Mouse (Mus musculus): ENCODE measurements around the gene Apol7e. TPM values are rescaled to one million over a fixed set of nuclear protein-coding genes. Genes with fewer than 3 reads are reported as not detected.
A peak's percentile ranks its signal among the peaks of the same experiment; 100 is the strongest.
"Not testable (repeated sequence)": the region's sequence is repeated elsewhere in the genome, so short reads cannot be mapped to it uniquely, and the experiment has no call there.

Gene Apol7e
- polyA plus RNA-seq, 1 experiment, result 0.04 TPM

DNA sequence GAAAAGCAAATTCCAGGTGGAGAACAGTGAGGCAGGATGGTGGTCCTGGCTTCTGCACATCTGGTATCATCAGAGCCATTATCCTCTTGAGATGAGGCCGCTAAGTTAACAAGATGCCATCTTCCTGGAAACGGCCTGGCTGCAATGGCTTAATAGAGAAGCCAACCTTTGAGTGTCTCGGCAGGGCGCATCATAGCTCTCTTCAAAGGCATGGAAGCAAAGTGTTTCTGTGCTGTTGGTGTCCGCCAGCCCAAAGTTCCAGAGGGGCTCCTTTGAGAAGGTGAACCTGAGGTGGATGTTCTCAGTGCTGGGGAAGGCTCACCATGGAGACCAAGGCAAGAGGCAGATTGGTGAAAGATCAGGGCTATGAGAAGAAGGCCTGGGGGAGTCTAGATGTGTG lies 32.9 kb downstream of the Apol7e start:
- no peak for TF ChIP-seq POLR2A (IDR thresholded peaks at IDR 0.05; ENCODE audit: borderline replicate concordance, extremely low read depth, insufficient read depth, insufficient read length, poor library complexity, severe bottlenecking)
- no peak for TF ChIP-seq CTCF (IDR thresholded peaks at IDR 0.05; ENCODE audit: borderline replicate concordance, extremely low read depth, insufficient read depth, insufficient read length)
- DNase-seq (ENCODE audit: low read depth), result no peak

DNA sequence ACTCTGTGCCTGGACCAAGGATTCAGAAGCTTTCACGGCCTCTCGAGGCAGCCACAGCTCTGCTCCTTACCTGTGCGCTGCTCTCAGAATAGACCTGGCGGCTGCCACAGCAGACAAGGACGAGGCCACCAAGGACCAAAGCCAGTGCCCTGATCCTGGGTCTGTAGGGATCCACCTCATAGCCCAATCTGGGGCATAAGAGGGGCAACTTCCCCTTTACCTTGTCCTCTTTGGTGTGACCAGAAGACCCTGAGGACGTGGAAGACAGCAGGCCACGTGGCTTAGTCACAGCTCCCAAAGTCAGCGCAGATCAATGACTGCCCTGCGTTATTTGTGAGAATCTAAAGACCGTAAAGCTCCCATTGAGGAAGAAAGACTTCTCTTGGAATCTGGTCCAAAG lies 34.2 kb downstream of the Apol7e start:
- not testable (repeated sequence) for DNase-seq (ENCODE audit: low read depth)

DNA sequence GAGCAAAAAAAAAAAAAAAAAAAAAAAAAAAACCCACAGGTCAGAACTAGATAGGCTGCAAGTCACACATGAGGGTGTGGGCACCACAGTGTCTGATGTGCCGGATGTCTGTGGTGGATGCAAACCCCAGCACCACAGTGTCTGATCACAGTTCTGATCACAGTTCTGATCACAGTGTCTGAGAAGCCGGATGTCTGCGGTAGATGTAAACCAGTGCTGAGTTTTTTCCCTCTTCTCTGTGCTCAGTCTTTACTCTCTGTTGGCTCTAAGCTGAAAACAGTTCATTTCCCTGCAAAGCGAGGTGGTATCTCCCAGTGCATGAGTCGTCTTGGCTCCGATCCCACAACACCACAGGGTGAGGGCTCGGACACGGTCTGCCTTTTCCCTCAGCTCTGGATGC lies 34.7 kb downstream of the Apol7e start:
- peak; percentile 8 for DNase-seq (ENCODE audit: low read depth)

DNA sequence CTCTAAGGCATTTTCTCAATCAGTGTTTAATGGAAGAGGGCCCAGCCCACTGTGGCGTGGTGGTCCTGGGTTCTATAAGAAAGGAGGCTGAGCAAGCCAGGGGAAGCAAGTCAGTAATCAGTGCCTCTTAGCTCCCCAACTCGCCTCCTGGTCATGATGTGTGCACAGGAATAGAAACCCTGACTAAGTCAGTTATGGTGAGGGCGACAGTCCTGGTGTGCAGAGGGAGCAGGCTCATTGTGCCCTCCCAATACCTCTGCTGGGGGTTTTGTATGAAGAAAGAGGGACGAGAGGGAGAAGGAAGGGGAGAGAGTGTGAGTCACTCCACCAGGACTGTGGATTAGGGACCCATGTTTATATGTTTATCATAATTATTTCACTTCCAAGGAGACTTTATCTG lies 35.2 kb downstream of the Apol7e start:
- not testable (repeated sequence) for DNase-seq (ENCODE audit: low read depth)

DNA sequence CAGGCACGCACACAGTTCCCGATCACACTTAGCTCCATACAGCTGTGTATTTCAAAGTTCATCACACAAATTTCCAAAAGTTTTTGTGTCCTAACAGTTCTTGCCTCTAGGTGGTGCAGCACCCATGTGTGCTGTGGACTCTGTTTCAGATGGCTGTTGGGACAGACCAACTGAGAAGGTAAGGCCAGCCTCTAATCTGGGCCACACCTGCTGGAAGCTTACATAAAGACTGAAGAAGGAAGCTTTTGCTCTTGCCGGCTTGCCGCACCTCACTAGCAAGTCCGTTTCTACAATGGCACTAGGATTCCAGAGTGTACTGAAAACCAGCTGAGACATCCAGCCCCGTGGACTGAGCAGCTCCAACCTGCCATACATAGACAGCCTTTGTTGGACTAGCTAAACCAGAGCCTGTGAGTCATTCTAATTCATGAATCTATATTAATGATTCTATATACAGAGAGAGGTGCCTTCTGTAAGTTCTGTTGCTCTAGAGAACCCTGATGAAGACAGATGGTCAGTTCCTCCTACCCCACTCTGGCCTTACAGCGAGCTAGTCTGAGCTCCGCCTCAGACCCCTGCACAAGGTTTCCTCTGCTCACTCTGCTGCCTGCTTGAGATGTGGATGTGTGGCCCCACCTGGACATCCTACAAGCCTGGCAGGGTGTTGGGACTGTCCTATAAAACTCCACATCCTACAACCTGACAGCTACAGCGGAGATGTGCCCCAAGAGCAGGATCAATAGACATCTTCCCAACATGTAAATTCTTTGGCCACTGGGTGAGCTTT lies 42.0 kb downstream of the Apol7e start:
- TF ChIP-seq CTCF (IDR thresholded peaks at IDR 0.05; ENCODE audit: borderline replicate concordance, extremely low read depth, insufficient read depth, insufficient read length) (peak; percentile 17; the same call in 1 of the 2 replicates), POLR2A (IDR thresholded peaks at IDR 0.05; ENCODE audit: borderline replicate concordance, extremely low read depth, insufficient read depth, insufficient read length, poor library complexity, severe bottlenecking) (no peak)
- DNase-seq (ENCODE audit: low read depth), result no peak

DNA sequence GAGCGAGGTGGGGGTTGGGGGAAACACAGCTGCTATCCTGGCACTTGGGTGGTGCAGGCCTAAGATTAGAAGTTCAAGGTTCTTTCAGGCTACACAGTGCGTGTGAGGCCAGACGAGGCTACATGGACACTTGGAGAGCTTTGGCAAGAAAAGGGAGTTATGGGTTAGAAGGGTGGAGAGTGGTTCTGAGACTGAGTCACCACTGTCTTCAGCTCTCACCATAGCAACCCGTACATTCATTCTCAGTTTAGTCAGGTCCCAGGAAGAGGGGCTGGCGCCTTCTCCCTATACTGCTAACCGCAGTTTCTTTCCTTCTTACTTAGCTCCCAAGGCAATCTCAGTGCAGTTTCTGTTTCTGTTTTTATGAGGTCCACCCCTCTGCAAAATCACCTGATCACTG lies 42.9 kb downstream of the Apol7e start:
- not testable (repeated sequence) for DNase-seq (ENCODE audit: low read depth)

DNA sequence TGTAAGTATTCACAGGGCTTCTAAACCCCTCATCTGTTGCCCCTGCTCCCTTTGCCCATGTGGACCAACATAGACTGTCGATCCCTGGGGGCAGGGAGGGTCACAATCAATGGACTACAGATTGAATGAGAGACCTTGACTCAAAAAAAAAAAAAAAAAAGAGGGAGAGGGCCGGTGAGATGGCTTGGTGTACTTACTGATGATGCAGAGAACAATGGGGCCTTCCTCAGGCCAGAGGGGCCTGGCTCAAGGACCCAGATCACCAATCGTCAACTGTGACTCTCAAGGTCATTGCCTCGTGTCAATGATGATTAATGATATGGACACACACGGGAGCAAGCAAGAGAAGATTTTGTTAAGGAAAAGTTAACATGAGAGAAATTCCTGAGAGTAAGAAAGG lies 46.0 kb downstream of the Apol7e start:
- no peak for TF ChIP-seq CTCF (IDR thresholded peaks at IDR 0.05; ENCODE audit: borderline replicate concordance, extremely low read depth, insufficient read depth, insufficient read length)
- no peak for TF ChIP-seq POLR2A (IDR thresholded peaks at IDR 0.05; ENCODE audit: borderline replicate concordance, extremely low read depth, insufficient read depth, insufficient read length, poor library complexity, severe bottlenecking)
- no peak for DNase-seq (ENCODE audit: low read depth)

DNA sequence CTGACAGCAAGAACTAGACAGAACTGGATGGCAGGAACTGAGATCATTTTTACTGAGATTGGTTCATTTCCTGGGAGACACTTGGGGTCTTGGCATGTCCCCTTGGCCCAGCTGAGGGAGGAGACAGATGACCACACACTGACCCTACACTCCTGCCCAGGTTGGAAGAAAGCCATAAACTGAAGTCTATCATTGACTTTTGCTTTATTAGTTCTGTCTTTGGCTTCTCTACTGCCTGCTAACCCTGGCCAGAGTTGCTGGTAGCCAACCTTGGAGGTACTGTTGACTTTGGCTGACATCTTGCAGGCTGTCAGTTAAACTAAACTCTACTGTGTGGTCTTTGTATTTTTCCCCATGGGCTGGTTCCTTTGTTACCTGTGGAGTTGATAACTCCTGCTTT lies 46.4 kb downstream of the Apol7e start:
- DNase-seq (ENCODE audit: low read depth), result no peak
- TF ChIP-seq CTCF (IDR thresholded peaks at IDR 0.05; ENCODE audit: borderline replicate concordance, extremely low read depth, insufficient read depth, insufficient read length), result no peak
- TF ChIP-seq POLR2A (IDR thresholded peaks at IDR 0.05; ENCODE audit: borderline replicate concordance, extremely low read depth, insufficient read depth, insufficient read length, poor library complexity, severe bottlenecking), result no peak

DNA sequence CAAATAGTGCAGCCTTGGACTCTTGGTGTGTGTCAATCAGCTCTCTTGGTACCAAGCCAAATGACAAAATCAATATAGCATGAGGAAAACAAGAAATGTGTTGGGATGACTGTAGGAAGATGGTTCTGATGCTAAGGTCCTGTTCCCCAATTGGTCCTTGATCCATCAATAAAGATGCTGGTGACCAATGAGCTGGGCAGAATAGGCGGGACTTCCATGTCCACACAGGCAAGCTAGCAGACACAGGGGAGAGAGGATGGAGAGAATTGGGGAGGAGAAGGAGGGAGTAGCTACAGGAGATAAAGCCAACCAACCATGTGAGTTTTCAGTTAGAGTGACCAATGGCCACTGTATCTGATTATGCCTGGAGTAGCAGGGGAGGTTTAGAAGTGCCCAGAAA lies 47.7 kb downstream of the Apol7e start:
- DNase-seq (ENCODE audit: low read depth), result peak; percentile 40

DNA sequence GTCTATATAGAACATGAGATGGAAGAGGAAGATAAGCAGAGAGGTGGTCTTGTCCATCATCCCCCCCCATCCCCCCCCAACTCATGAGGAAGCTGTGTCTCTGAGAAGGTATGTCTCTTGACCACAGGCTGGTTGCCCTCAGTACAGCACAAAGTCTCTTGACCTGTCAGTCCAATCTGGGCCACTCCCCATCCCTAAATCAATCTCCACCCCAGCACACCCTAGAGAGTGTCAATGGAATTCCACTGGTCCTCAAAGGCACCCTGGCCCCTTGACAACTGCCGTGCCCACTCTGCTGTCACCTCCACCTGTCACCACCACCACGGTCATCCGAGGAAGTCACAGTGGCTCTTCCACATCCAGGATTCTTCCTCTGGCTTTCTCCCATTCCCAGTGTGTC lies 49.8 kb downstream of the Apol7e start:
- no peak for DNase-seq (ENCODE audit: low read depth)
- TF ChIP-seq CTCF (IDR thresholded peaks at IDR 0.05; ENCODE audit: borderline replicate concordance, extremely low read depth, insufficient read depth, insufficient read length), result no peak
- no peak for TF ChIP-seq POLR2A (IDR thresholded peaks at IDR 0.05; ENCODE audit: borderline replicate concordance, extremely low read depth, insufficient read depth, insufficient read length, poor library complexity, severe bottlenecking)

More for the DNA sequence above, 47.7 kb downstream of the Apol7e start:
- TF ChIP-seq POLR2A (IDR thresholded peaks at IDR 0.05; ENCODE audit: borderline replicate concordance, extremely low read depth, insufficient read depth, insufficient read length, poor library complexity, severe bottlenecking) (no peak), CTCF (IDR thresholded peaks at IDR 0.05; ENCODE audit: borderline replicate concordance, extremely low read depth, insufficient read depth, insufficient read length) (no peak)

DNA sequence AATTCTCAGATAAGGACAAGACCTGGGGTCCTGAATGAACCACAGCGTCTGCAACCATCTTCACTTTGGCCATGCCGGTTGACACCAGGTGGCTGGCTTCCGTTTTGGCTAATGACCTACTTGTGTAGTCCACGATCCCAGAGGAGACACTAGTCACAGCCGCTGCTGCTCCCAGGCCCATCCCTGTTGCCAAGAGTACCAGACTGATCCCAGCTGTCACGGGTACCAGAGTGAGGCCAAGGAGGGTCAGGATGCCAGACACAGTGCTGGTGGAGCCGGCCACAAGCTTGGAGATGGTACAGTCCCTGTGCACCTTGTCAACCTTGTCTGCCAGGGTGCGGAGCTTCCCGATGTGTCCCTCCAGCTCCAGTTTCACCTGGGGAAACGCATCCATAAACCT lies 51.1 kb downstream of the Apol7e start:
- TF ChIP-seq POLR2A (IDR thresholded peaks at IDR 0.05; ENCODE audit: borderline replicate concordance, extremely low read depth, insufficient read depth, insufficient read length, poor library complexity, severe bottlenecking) (no peak), CTCF (IDR thresholded peaks at IDR 0.05; ENCODE audit: borderline replicate concordance, extremely low read depth, insufficient read depth, insufficient read length) (no peak)
- DNase-seq (ENCODE audit: low read depth), result no peak

DNA sequence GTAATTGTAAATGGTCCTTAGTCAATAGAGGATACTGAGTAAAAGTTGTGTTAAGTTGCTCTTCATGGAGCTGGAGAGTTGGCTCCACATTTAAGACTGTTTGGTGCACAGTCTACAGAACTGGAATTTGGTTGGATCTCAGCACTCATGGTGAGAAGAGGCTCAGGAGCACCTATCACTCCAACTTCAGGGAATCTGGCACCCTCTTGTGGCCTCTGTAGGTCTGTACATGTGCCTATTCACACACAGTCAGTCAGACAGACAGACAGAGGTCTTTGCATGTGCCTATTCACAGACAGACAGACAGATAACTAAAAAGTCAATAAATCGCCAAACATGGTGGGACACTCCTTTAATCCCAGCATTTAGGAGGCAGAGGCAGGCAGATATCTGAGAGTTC lies 51.8 kb downstream of the Apol7e start:
- peak; percentile 32 for DNase-seq (ENCODE audit: low read depth)
- peak; percentile 56; the same call in 1 of the 2 replicates for TF ChIP-seq CTCF (IDR thresholded peaks at IDR 0.05; ENCODE audit: borderline replicate concordance, extremely low read depth, insufficient read depth, insufficient read length)
- no peak for TF ChIP-seq POLR2A (IDR thresholded peaks at IDR 0.05; ENCODE audit: borderline replicate concordance, extremely low read depth, insufficient read depth, insufficient read length, poor library complexity, severe bottlenecking)

DNA sequence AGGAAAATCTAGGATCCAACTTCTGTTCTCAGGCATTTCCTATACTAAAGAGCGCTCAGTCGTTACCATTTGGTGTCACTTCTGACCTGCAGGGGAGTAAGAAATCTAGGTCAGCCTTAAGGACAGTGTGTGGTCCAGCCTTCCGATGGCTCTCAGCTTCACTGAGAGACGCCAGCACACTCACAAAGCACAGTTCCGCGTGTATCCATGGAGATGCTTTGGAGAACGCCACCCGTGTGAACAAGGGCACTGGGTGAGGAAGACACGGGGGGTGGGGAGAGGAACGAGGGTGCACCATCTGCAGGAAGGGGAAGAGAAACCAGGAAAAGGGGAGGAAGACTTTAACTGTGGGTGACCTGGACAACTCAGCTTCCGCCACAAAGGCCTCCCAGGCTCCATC lies 53.8 kb downstream of the Apol7e start:
- DNase-seq (ENCODE audit: low read depth), result no peak
- no peak for TF ChIP-seq CTCF (IDR thresholded peaks at IDR 0.05; ENCODE audit: borderline replicate concordance, extremely low read depth, insufficient read depth, insufficient read length)
- no peak for TF ChIP-seq POLR2A (IDR thresholded peaks at IDR 0.05; ENCODE audit: borderline replicate concordance, extremely low read depth, insufficient read depth, insufficient read length, poor library complexity, severe bottlenecking)
